8 mouse cellular contexts compared by ENCODE assay signal in the genomic region with DNA sequence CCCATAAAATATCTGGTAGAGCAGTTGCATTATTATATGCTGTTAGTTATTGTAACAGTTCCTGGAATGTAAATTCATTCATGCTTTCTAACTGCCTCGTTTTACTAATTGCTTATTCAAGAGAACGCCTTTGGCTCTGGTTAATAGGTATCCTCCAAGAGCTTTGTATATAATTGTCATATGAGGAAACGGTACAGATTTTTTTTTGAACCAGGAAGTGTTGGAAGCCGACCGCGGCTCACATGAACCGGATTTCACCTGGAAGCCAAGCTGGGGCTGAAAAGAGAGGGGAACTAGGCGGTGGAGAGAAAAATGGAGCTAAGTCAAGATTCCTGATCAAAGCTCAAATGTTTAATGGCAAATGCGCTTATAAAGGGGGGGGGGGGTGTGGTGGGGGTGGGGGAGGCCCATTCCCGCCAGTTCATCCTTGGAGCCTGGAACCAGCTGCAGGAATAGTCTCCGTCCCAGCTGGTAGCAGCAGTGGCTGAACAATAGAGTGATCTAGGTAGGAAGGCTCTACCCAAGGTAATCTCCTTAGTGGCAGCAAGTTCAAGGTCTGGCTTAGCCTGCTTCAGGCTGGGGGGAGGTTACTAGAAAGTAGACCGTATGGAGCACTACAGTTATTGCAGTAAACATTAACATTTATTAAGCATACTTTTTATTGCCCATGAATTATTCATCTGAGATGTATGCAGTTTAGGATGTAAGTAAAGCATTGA. TPM values are rescaled to one million over a fixed set of nuclear protein-coding genes. Genes with fewer than 3 reads are reported as not detected.
DNase-seq lines count a peak whose midpoint lies in the region; ATAC-seq lines count a peak whose summit lies in the region.

No protein-coding gene starts in this region.

- no peak for ATAC-seq in embryonic facial prominence, embryonic 13.5 days (ENCODE audit: insufficient number of reproducible peaks, insufficient read depth, low FRiP score, low TSS enrichment, low read depth)
- peak; percentile 49 for ATAC-seq in hindbrain, embryonic 12.5 days (ENCODE audit: low FRiP score)
- ATAC-seq in limb, embryonic 15.5 days (ENCODE audit: insufficient number of reproducible peaks, low FRiP score, low TSS enrichment, low read depth) = no peak

- H3K9ac ChIP-seq in embryonic facial prominence, embryonic 13.5 days = peak overlapping the region; percentile 62
- H3K9ac ChIP-seq in hindbrain, embryonic 12.5 days = peak overlapping the region; percentile 71
- peak overlapping the region; percentile 57; the same call in 1 of the 2 replicates for H3K9ac ChIP-seq in limb, embryonic 15.5 days

- H3K4me1 ChIP-seq in embryonic facial prominence, embryonic 13.5 days = no peaks in the 10 kb centered on the region
- peaks cover 9% of the 10 kb centered on the region; the same call in 1 of the 2 replicates for H3K4me1 ChIP-seq in hindbrain, embryonic 12.5 days
- H3K4me1 ChIP-seq in limb, embryonic 15.5 days = 0 out of 2 replicates have a peak, but pooled peaks cover 3% of the 10 kb centered on the region

- no peaks in the 10 kb centered on the region for H3K36me3 ChIP-seq in embryonic facial prominence, embryonic 13.5 days
- no peaks in the 10 kb centered on the region for H3K36me3 ChIP-seq in hindbrain, embryonic 12.5 days
- no peaks in the 10 kb centered on the region for H3K36me3 ChIP-seq in limb, embryonic 15.5 days

- DNase-seq in left cerebral cortex, postnatal 25 days (ENCODE audit: low spot score in 2 of 2) = peak; percentile 2 to 6
- DNase-seq in left cerebral cortex, postnatal 4 days = no peak
- DNase-seq in Muller cell, postnatal 12 days (ENCODE audit: inconsistent ontology term) = peak; percentile 22
- peak; percentile 43 for DNase-seq in retina, embryonic 14.5 days (ENCODE audit: low spot score)
- no peak for DNase-seq in urinary bladder, adult 18-20 months (ENCODE audit: low spot score in 2 of 2)

- H3K4me3 ChIP-seq in embryonic facial prominence, embryonic 13.5 days = peak overlapping the region; percentile 62
- H3K4me3 ChIP-seq in hindbrain, embryonic 12.5 days = peak overlapping the region; percentile 59
- peak overlapping the region; percentile 63 for H3K4me3 ChIP-seq in limb, embryonic 15.5 days

- no peaks in the 10 kb centered on the region for H3K27me3 ChIP-seq in embryonic facial prominence, embryonic 13.5 days
- H3K27me3 ChIP-seq in hindbrain, embryonic 12.5 days = no peaks in the 10 kb centered on the region
- H3K27me3 ChIP-seq in limb, embryonic 15.5 days = no peaks in the 10 kb centered on the region

- H3K4me2 ChIP-seq in embryonic facial prominence, embryonic 13.5 days = peak overlapping the region; percentile 66
- H3K4me2 ChIP-seq in hindbrain, embryonic 12.5 days (replicated peaks) = peak overlapping the region; percentile 59
- H3K4me2 ChIP-seq in limb, embryonic 15.5 days = peak overlapping the region; percentile 62

- intact Hi-C loops in left cerebral cortex, postnatal 25 days (cut with DNase I) = loop anchor here (10.0 kb wide), 1 partner anchor 440 kb away; the partner anchor contains the start of gene Zfp945
- intact Hi-C loops in left cerebral cortex, postnatal 4 days (cut with DNase I) = loop anchor here (10.0 kb wide), 1 partner anchor 1130 kb away; no protein-coding TSS in a partner anchor

- 3% methylated on average over 12 of the region's 12 CpGs for WGBS in embryonic facial prominence, embryonic 13.5 days
- 4% methylated on average over 12 of the region's 12 CpGs for WGBS in hindbrain, embryonic 12.5 days
- 2% methylated on average over 11 of the region's 12 CpGs for WGBS in limb, embryonic 15.5 days

- no peaks in the 10 kb centered on the region for H3K9me3 ChIP-seq in embryonic facial prominence, embryonic 13.5 days
- no peaks in the 10 kb centered on the region for H3K9me3 ChIP-seq in hindbrain, embryonic 12.5 days (replicated peaks)
- no peaks in the 10 kb centered on the region for H3K9me3 ChIP-seq in limb, embryonic 15.5 days

- H3K27ac ChIP-seq in embryonic facial prominence, embryonic 13.5 days = peak overlapping the region; percentile 86; the same call in 1 of the 2 replicates
- peak overlapping the region; percentile 85 for H3K27ac ChIP-seq in hindbrain, embryonic 12.5 days
- H3K27ac ChIP-seq in limb, embryonic 15.5 days = peak overlapping the region; percentile 87; the same call in 1 of the 2 replicates

RNA-seq across cellular contexts. Expression of gene Zfp946, which starts 0.8 kb away (rescaled TPM):
- 10 to 100 TPM; 10.1 to 10.4 TPM for total RNA-seq in left cerebral cortex, postnatal 25 days (2021)
- total RNA-seq in left cerebral cortex, postnatal 4 days (2021) = 10 to 100 TPM; 26.3 to 26.7 TPM
- polyA plus RNA-seq in embryonic facial prominence, embryonic 13.5 days (2015; fragmentation: Nextera tagmentation; extraction: Ambion mirVana) = 16.3 and 18.9 TPM in 2 replicates
- 31.7 and 34.5 TPM in 2 replicates for polyA plus RNA-seq in hindbrain, embryonic 12.5 days (2016; fragmentation: Nextera tagmentation; extraction: Ambion mirVana)
- polyA plus RNA-seq in limb, embryonic 15.5 days (2015; fragmentation: Nextera tagmentation; extraction: Ambion mirVana) = 12.8 and 13.8 TPM in 2 replicates

Comparison
In these comparisons a context has a peak if more than half of its experiments do, and no peak if none do; other contexts are left out.
1. DNase-seq: peak in left cerebral cortex, postnatal 25 days (2 of 2), Muller cell, postnatal 12 days (single experiment) and retina, embryonic 14.5 days (single experiment); none in left cerebral cortex, postnatal 4 days (single experiment) and urinary bladder, adult 18-20 months (0 of 2).
2. Peak in every context shown above with its lines, with median percentiles within 50 percentile points of each other: H3K27ac ChIP-seq, H3K4me2 ChIP-seq, H3K4me3 ChIP-seq and H3K9ac ChIP-seq.